Mouse (Mus musculus): ENCODE measurements around the gene 4930556J24Rik. TPM values are rescaled to one million over a fixed set of nuclear protein-coding genes. Genes with fewer than 3 reads are reported as not detected.
"Not testable (repeated sequence)": the region's sequence is repeated elsewhere in the genome, so short reads cannot be mapped to it uniquely, and the experiment has no call there.

The 4930556J24Rik gene
- polyA plus RNA-seq, 1 experiment from 2014 or later, result 0.13 TPM

- Histone ChIP-seq H3K4me1 (replicated peaks) (peaks cover 58% of the 10 kb centered on the region), H3K36me3 (peaks cover 8% of the 10 kb centered on the region; the same call in 1 of the 2 replicates), H3K9me3 (no peaks in the 10 kb centered on the region), H3K27ac (peak overlapping the region; percentile 84), H3K27me3 (ENCODE audit: insufficient read depth, poor library complexity, severe bottlenecking) (peaks cover 18% of the 10 kb centered on the region), H3K4me3 (peak overlapping the region; percentile 68)
- 23% methylated on average over 19 of the region's 19 CpGs for WGBS
- DNase-seq (ENCODE audit: low spot score), result no peak
Observed at GRCm38 (mm10) chr11:3912100-3912874, 64.3 kb downstream of the 4930556J24Rik start.

GRCm38 (mm10) chr11:3911440-3911839 is 65.1 kb downstream of the 4930556J24Rik start:
- WGBS, result 90% methylated on average over 6 of the region's 6 CpGs
- H3K4me1 ChIP-seq (replicated peaks), result peaks cover 58% of the 10 kb centered on the region

GRCm38 (mm10) chr11:3910513-3911310 is 65.9 kb downstream of the 4930556J24Rik start:
- Histone ChIP-seq H3K27me3 (ENCODE audit: insufficient read depth, poor library complexity, severe bottlenecking) (peaks cover 18% of the 10 kb centered on the region), H3K4me3 (0 out of 2 replicates have a peak overlapping the region, but pooled peaks have one; percentile 14), H3K4me1 (replicated peaks) (peaks cover 58% of the 10 kb centered on the region), H3K36me3 (peaks cover 17% of the 10 kb centered on the region; the same call in 1 of the 2 replicates), H3K27ac (no peak overlapping the region), H3K9me3 (no peaks in the 10 kb centered on the region)
- WGBS, result 59% methylated on average over 5 of the region's 5 CpGs
- DNase-seq (ENCODE audit: low spot score), result no peak

More at GRCm38 (mm10) chr11:3911440-3911839, 65.1 kb downstream of the 4930556J24Rik start:
- DNase-seq (ENCODE audit: low spot score); H3K27ac ChIP-seq; H3K9me3 ChIP-seq: not testable (repeated sequence)
- Histone ChIP-seq H3K36me3 (peaks cover 14% of the 10 kb centered on the region; the same call in 1 of the 2 replicates), H3K4me3 (0 out of 2 replicates have a peak overlapping the region, but pooled peaks have one; percentile 14), H3K27me3 (ENCODE audit: insufficient read depth, poor library complexity, severe bottlenecking) (peaks cover 18% of the 10 kb centered on the region)

GRCm38 (mm10) chr11:3909236-3909635 is 67.3 kb downstream of the 4930556J24Rik start:
- Histone ChIP-seq H3K27ac (no peak overlapping the region), H3K4me3 (no peak overlapping the region), H3K27me3 (ENCODE audit: insufficient read depth, poor library complexity, severe bottlenecking) (peaks cover 18% of the 10 kb centered on the region), H3K9me3 (no peaks in the 10 kb centered on the region), H3K36me3 (peaks cover 17% of the 10 kb centered on the region; the same call in 1 of the 2 replicates), H3K4me1 (replicated peaks) (peaks cover 57% of the 10 kb centered on the region)
- no peak for DNase-seq (ENCODE audit: low spot score)
- WGBS, result 93% methylated on average over 4 of the region's 4 CpGs

- WGBS, result 83% methylated on average over 1 of the region's 1 CpGs
Observed at GRCm38 (mm10) chr11:3905446-3905845, 71.1 kb downstream of the 4930556J24Rik start.

GRCm38 (mm10) chr11:3904673-3905072 is 71.9 kb downstream of the 4930556J24Rik start:
- Histone ChIP-seq H3K9me3 (no peaks in the 10 kb centered on the region), H3K4me1 (replicated peaks) (peaks cover 18% of the 10 kb centered on the region), H3K4me3 (no peak overlapping the region), H3K27me3 (ENCODE audit: insufficient read depth, poor library complexity, severe bottlenecking) (no peaks in the 10 kb centered on the region), H3K27ac (no peak overlapping the region), H3K36me3 (peaks cover 24% of the 10 kb centered on the region)
- DNase-seq (ENCODE audit: low spot score), result no peak
- 82% methylated on average over 6 of the region's 6 CpGs for WGBS

More at GRCm38 (mm10) chr11:3905446-3905845, 71.1 kb downstream of the 4930556J24Rik start:
- Histone ChIP-seq H3K36me3 (peaks cover 17% of the 10 kb centered on the region; the same call in 1 of the 2 replicates), H3K27ac (no peak overlapping the region), H3K4me1 (replicated peaks) (peaks cover 26% of the 10 kb centered on the region), H3K9me3 (no peaks in the 10 kb centered on the region), H3K4me3 (no peak overlapping the region), H3K27me3 (ENCODE audit: insufficient read depth, poor library complexity, severe bottlenecking) (no peaks in the 10 kb centered on the region)
- no peak for DNase-seq (ENCODE audit: low spot score)

- Histone ChIP-seq H3K4me3 (no peak overlapping the region), H3K9me3 (no peaks in the 10 kb centered on the region), H3K36me3 (peaks cover 40% of the 10 kb centered on the region), H3K27ac (no peak overlapping the region), H3K27me3 (ENCODE audit: insufficient read depth, poor library complexity, severe bottlenecking) (no peaks in the 10 kb centered on the region), H3K4me1 (replicated peaks) (peaks cover 10% of the 10 kb centered on the region)
- no peak for DNase-seq (ENCODE audit: low spot score)
- WGBS, result 74% methylated on average over 5 of the region's 5 CpGs
Observed at GRCm38 (mm10) chr11:3903046-3903445, 73.5 kb downstream of the 4930556J24Rik start.

GRCm38 (mm10) chr11:3902516-3902915 is 74.1 kb downstream of the 4930556J24Rik start:
- Histone ChIP-seq H3K27me3 (ENCODE audit: insufficient read depth, poor library complexity, severe bottlenecking) (no peaks in the 10 kb centered on the region), H3K27ac (no peak overlapping the region), H3K4me1 (replicated peaks) (0 out of 2 replicates have a peak, but pooled peaks cover 6% of the 10 kb centered on the region), H3K4me3 (no peak overlapping the region), H3K9me3 (no peaks in the 10 kb centered on the region), H3K36me3 (peaks cover 42% of the 10 kb centered on the region)
- no peak for DNase-seq (ENCODE audit: low spot score)
- 86% methylated on average over 3 of the region's 3 CpGs for WGBS

GRCm38 (mm10) chr11:3900296-3900695 is 76.3 kb downstream of the 4930556J24Rik start:
- Histone ChIP-seq H3K9me3 (0 out of 2 replicates have a peak, but pooled peaks cover 2% of the 10 kb centered on the region), H3K27ac (no peak overlapping the region), H3K36me3 (peaks cover 42% of the 10 kb centered on the region), H3K4me1 (replicated peaks) (peaks cover 6% of the 10 kb centered on the region; the same call in 1 of the 2 replicates), H3K27me3 (ENCODE audit: insufficient read depth, poor library complexity, severe bottlenecking) (no peaks in the 10 kb centered on the region), H3K4me3 (no peak overlapping the region)
- WGBS, result 86% methylated on average over 6 of the region's 6 CpGs
- DNase-seq (ENCODE audit: low spot score), result no peak

GRCm38 (mm10) chr11:3895933-3896332 is 80.6 kb downstream of the 4930556J24Rik start:
- H3K27ac ChIP-seq, result no peak overlapping the region
- peaks cover 10% of the 10 kb centered on the region for H3K4me1 ChIP-seq (replicated peaks)
- 0 out of 2 replicates have a peak, but pooled peaks cover 2% of the 10 kb centered on the region for H3K9me3 ChIP-seq
- DNase-seq (ENCODE audit: low spot score), result no peak
- H3K4me3 ChIP-seq, result no peak overlapping the region
- no peaks in the 10 kb centered on the region for H3K27me3 ChIP-seq (ENCODE audit: insufficient read depth, poor library complexity, severe bottlenecking)
- WGBS, result 89% methylated on average over 1 of the region's 1 CpGs
- peaks cover 42% of the 10 kb centered on the region for H3K36me3 ChIP-seq

GRCm38 (mm10) chr11:3895458-3895857 is 81.1 kb downstream of the 4930556J24Rik start:
- WGBS, result 8% methylated on average over 10 of the region's 10 CpGs
- peaks cover 10% of the 10 kb centered on the region for H3K4me1 ChIP-seq (replicated peaks)
- no peak for DNase-seq (ENCODE audit: low spot score)
- peak overlapping the region; percentile 65 for H3K4me3 ChIP-seq
- H3K27me3 ChIP-seq (ENCODE audit: insufficient read depth, poor library complexity, severe bottlenecking), result no peaks in the 10 kb centered on the region
- H3K9me3 ChIP-seq, result 0 out of 2 replicates have a peak, but pooled peaks cover 2% of the 10 kb centered on the region
- H3K36me3 ChIP-seq, result peaks cover 42% of the 10 kb centered on the region
- peak overlapping the region; percentile 93 for H3K27ac ChIP-seq

GRCm38 (mm10) chr11:3894406-3895281 is 81.9 kb downstream of the 4930556J24Rik start, which contains the start of the genes 4921536K21Rik and Dusp18:
4921536K21Rik (minus strand) TSS chr11:3895098.
Dusp18 (plus strand) TSS chr11:3895240.
- H3K4me1 ChIP-seq (replicated peaks), result peaks cover 10% of the 10 kb centered on the region
- H3K36me3 ChIP-seq, result peaks cover 34% of the 10 kb centered on the region
- 3% methylated on average over 46 of the region's 46 CpGs for WGBS
- H3K4me3 ChIP-seq, result peak within 1 kb of the TSS; percentile 65
- H3K27ac ChIP-seq, result peak within 1 kb of the TSS; percentile 93
- 0 out of 2 replicates have a peak, but pooled peaks cover 2% of the 10 kb centered on the region for H3K9me3 ChIP-seq
- DNase-seq (ENCODE audit: low spot score), result peak; percentile 97
- no peaks in the 10 kb centered on the region for H3K27me3 ChIP-seq (ENCODE audit: insufficient read depth, poor library complexity, severe bottlenecking)
